Mouse (Mus musculus) thymus, adult 2 months (tissue): ENCODE measurements at regions not wholly inside any gene's neighbourhood (a gene's known extent, or its start where the extent isn't known, plus 50 kb on each side); places are given as distances from the start of the nearest gene placed in this dataset.

Source experiments
- DNase-seq: peaks from one replicate; pipeline ENCODE4 v3.0.0; 2021
- H3K27ac ChIP-seq: fragments of 200-500 bp; 2 replicates; pipeline ENCODE4 v1.5.1; 2012; ENCODE audit warnings: low read length, control low read depth; ENCODE audit not compliant: control insufficient read depth, insufficient read depth
- H3K27me3 ChIP-seq: fragments of 200-500 bp; 2 replicates; pipeline ENCODE4 v1.6.1; 2012; ENCODE audit warnings: mild to moderate bottlenecking, low read length, moderate library complexity, mixed read lengths; ENCODE audit not compliant: control insufficient read depth, insufficient read depth
- H3K36me3 ChIP-seq: fragments of 200-500 bp; 2 replicates; pipeline ENCODE4 v1.6.1; 2012; ENCODE audit warnings: mild to moderate bottlenecking, low read length, moderate library complexity; ENCODE audit not compliant: control insufficient read depth, insufficient read depth
- H3K4me1 ChIP-seq: fragments of 200-500 bp; replicated peaks from 2 replicates; pipeline ENCODE4 v1.6.1; 2012; ENCODE audit warnings: low read length; ENCODE audit not compliant: control insufficient read depth, insufficient read depth
- H3K4me3 ChIP-seq: fragments of 200-500 bp; 2 replicates; pipeline ENCODE4 v1.5.1; 2012; ENCODE audit warnings: mild to moderate bottlenecking, low read length, control low read depth, moderate library complexity; ENCODE audit not compliant: control insufficient read depth, insufficient read depth
- CTCF ChIP-seq: fragments of 200-500 bp; IDR thresholded peaks from 2 replicates; pipeline ENCODE4 v1.5.1; 2012; ENCODE audit warnings: mild to moderate bottlenecking, control low read depth, low read length, moderate library complexity, borderline replicate concordance; ENCODE audit not compliant: control insufficient read depth, poor library complexity, insufficient read depth; ENCODE audit errors: extremely low read depth
- POLR2A ChIP-seq: fragments of 200-500 bp; IDR thresholded peaks from 2 replicates; pipeline ENCODE4 v1.6.1; 2012; ENCODE audit warnings: mild to moderate bottlenecking, low read length, control low read depth, moderate library complexity; ENCODE audit not compliant: control insufficient read depth, poor library complexity, insufficient read depth; ENCODE audit errors: extremely low read depth
- WGBS: fragments of 180-500 bp; shearing (Covaris S2); methylation state at CpG from one replicate; pipeline ENCODE4 v1.1.7; 2018; 5-methylcytosine and 5-hydroxymethylcytosine counted together

GRCm38 (mm10) chr6:53154621-53155020 is 86.2 kb upstream of the Jazf1 start:
- Histone ChIP-seq H3K4me3 (no peak overlapping the region), H3K27me3 (no peaks in the 10 kb centered on the region), H3K27ac (no peak overlapping the region), H3K36me3 (no peaks in the 10 kb centered on the region), H3K4me1 (no peaks in the 10 kb centered on the region)
- WGBS: 90% methylated on average over 4 of the region's 4 CpGs
- DNase-seq: no peak
- TF ChIP-seq CTCF: no peak
- no peak for TF ChIP-seq POLR2A

GRCm38 (mm10) chr6:53147478-53147877 is 79.0 kb upstream of the Jazf1 start:
- Histone ChIP-seq H3K27ac (no peak overlapping the region), H3K36me3 (no peaks in the 10 kb centered on the region), H3K4me3 (no peak overlapping the region), H3K4me1 (no peaks in the 10 kb centered on the region), H3K27me3 (no peaks in the 10 kb centered on the region)
- TF ChIP-seq CTCF (no peak), POLR2A (no peak)
- 90% methylated on average over 5 of the region's 5 CpGs for WGBS
- no peak for DNase-seq

GRCm38 (mm10) chr6:53143846-53144584 is 75.6 kb upstream of the Jazf1 start:
- WGBS: 35% methylated on average over 4 of the region's 4 CpGs
- no peaks in the 10 kb centered on the region for H3K36me3 ChIP-seq
- H3K4me3 ChIP-seq: no peak overlapping the region
- no peaks in the 10 kb centered on the region for H3K4me1 ChIP-seq
- H3K27me3 ChIP-seq: no peaks in the 10 kb centered on the region
- TF ChIP-seq CTCF (no peak), POLR2A (no peak)
- H3K27ac ChIP-seq: no peak overlapping the region
- peak; percentile 22 for DNase-seq

- Histone ChIP-seq H3K27me3 (no peaks in the 10 kb centered on the region), H3K4me3 (no peak overlapping the region), H3K27ac (no peak overlapping the region), H3K4me1 (no peaks in the 10 kb centered on the region), H3K36me3 (no peaks in the 10 kb centered on the region)
- TF ChIP-seq CTCF (no peak), POLR2A (no peak)
- WGBS: 72% methylated on average over 2 of the region's 2 CpGs
- no peak for DNase-seq
Observed at GRCm38 (mm10) chr6:53134410-53134809, 66.0 kb upstream of the Jazf1 start.

GRCm38 (mm10) chr6:53130717-53131330 is 62.4 kb upstream of the Jazf1 start:
- no peaks in the 10 kb centered on the region for H3K36me3 ChIP-seq
- no peak for TF ChIP-seq POLR2A
- TF ChIP-seq CTCF: no peak
- no peak overlapping the region for H3K4me3 ChIP-seq
- 16% methylated on average over 2 of the region's 2 CpGs for WGBS
- DNase-seq: no peak
- H3K27me3 ChIP-seq: no peaks in the 10 kb centered on the region
- H3K27ac ChIP-seq: no peak overlapping the region
- H3K4me1 ChIP-seq: no peaks in the 10 kb centered on the region

- Histone ChIP-seq H3K4me1 (no peaks in the 10 kb centered on the region), H3K4me3 (no peak overlapping the region), H3K36me3 (no peaks in the 10 kb centered on the region), H3K27ac (no peak overlapping the region), H3K27me3 (no peaks in the 10 kb centered on the region)
- DNase-seq: no peak
- TF ChIP-seq POLR2A (no peak), CTCF (no peak)
- WGBS: 87% methylated on average over 5 of the region's 5 CpGs
Observed at GRCm38 (mm10) chr6:53126776-53127175, 58.3 kb upstream of the Jazf1 start.
